Mouse (Mus musculus): Measurements from ENCODE around the gene Zfp61. TPM values are rescaled to one million over a fixed set of nuclear protein-coding genes. Genes with fewer than 3 reads are reported as not detected.

Gene Zfp61
- polyA plus RNA-seq, 1 experiment from 2014 or later: 29.9 TPM

DNA sequence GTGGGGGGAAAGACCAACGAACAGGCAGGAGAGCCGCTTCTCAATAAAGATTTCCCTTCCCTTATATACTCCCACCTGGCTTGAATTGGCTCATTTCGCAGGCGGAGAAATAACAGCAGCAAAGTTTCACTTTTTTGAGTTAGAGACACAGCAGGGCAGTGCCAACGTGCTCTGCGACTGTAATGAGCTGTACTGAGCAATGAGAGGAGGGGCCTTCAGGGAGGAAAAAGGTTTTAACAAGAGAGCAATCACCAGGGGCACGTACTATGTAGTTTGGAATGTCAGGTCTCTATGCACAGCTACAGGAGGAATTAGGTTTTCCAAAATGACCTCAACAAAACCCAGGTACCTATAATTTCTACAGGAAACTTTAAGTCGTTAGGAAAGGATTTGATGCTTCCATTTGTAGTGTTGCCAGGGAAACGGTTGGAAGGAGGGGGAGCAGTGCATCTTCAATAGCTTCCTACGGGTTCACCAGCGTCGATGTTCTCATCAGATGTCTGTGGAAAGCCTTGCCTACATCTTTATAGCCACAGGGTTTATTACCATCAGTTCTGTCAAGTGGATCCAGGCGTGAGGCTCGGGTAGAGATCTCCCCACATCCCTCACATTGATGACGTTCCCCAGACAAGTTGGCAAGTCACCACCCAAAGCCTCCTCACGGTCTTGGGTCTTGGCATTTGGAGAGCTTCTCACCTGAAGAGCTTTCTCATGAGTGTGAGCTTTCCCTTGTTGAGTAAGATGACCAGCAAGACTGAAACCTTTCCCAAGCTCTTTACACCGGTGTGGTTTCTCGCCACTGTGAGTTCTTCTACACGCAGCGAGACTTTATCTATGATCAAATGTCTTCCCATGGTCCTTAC is 25.5 kb upstream of the Zfp61 start:
- peak overlapping the region; percentile 31 for H3K4me3 ChIP-seq (ENCODE audit: low read depth, low read length)

DNA sequence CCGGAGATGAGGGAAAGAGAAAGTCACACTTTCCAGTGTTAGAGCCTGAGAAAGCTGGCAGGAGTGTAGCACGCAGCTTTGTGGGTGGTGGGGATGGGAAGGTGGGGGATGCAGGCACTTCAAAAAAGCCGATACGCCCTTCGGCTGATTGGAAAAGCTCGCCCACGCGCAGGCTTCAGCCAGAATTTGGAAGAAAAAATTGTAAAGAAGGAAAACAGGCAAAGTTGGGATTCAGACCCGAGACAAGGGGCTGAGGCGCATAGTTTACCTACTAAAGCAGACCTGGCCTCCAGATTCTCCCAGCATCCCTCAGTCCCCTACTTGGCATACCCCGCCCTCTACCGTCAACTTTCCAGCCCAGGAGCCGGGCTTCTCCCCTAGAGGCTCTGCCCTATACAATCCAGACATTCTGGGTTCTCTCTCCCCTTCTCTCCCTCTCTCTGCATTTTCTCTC is 24.7 kb upstream of the Zfp61 start:
- H3K4me1 ChIP-seq (ENCODE audit: control insufficient read depth, insufficient read depth, low read length): 0 out of 2 replicates have a peak, but pooled peaks cover 8% of the 10 kb centered on the region
- H3K9ac ChIP-seq (ENCODE audit: low read depth, low read length): peak overlapping the region; percentile 59
- peak overlapping the region; percentile 31 for H3K4me3 ChIP-seq (ENCODE audit: low read depth, low read length)
- 5% methylated on average over 12 of the region's 13 CpGs for WGBS
- peaks cover 12% of the 10 kb centered on the region for H3K9me3 ChIP-seq (ENCODE audit: control insufficient read depth, low read length)
- peak overlapping the region; percentile 55 for H3K27ac ChIP-seq (replicated peaks; ENCODE audit: low read depth, low read length)
- no peaks in the 10 kb centered on the region for H3K36me3 ChIP-seq (ENCODE audit: control insufficient read depth, insufficient read depth, low read length)
- peak; percentile 66 for DNase-seq (ENCODE audit: low spot score)
- ATAC-seq (ENCODE audit: low read depth): peak; percentile 71; the same call in 1 of the 2 replicates
- H3K4me2 ChIP-seq (ENCODE audit: low read depth, low read length): peak overlapping the region; percentile 61
- no peaks in the 10 kb centered on the region for H3K27me3 ChIP-seq (replicated peaks; ENCODE audit: control insufficient read depth, insufficient read depth, low read length)

More for the DNA sequence above, 25.5 kb upstream of the Zfp61 start:
- H3K27ac ChIP-seq (replicated peaks; ENCODE audit: low read depth, low read length): peak overlapping the region; percentile 55; the same call in 1 of the 2 replicates
- H3K9ac ChIP-seq (ENCODE audit: low read depth, low read length): peak overlapping the region; percentile 59
- ATAC-seq (ENCODE audit: low read depth) (no peak), DNase-seq (ENCODE audit: low spot score) (no peak)
- no peaks in the 10 kb centered on the region for H3K27me3 ChIP-seq (replicated peaks; ENCODE audit: control insufficient read depth, insufficient read depth, low read length)
- 45% methylated on average over 20 of the region's 20 CpGs for WGBS
- no peaks in the 10 kb centered on the region for H3K36me3 ChIP-seq (ENCODE audit: control insufficient read depth, insufficient read depth, low read length)
- peak overlapping the region; percentile 61 for H3K4me2 ChIP-seq (ENCODE audit: low read depth, low read length)
- H3K4me1 ChIP-seq (ENCODE audit: control insufficient read depth, insufficient read depth, low read length): 0 out of 2 replicates have a peak, but pooled peaks cover 8% of the 10 kb centered on the region
- peaks cover 12% of the 10 kb centered on the region for H3K9me3 ChIP-seq (ENCODE audit: control insufficient read depth, low read length)

DNA sequence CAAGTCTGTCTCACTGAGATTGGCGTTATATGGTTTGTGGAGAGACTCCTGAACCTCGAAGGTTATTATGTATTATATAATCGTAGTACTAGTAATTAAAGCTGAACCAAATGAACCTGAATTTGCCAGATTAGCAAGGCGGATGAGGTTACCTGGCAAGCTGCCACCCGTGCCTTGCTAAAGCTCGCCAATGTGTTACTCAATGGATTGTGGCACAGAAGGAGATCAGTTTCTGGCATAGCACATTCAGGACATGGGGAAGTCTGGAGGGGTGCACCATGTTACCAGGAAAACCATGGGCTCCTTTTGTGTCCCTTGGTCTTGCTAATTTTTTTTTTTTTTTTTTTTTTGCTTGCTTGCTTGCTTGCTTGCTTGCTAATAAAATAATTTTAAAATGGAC is 24.2 kb upstream of the Zfp61 start:
- no peak overlapping the region for H3K9ac ChIP-seq (ENCODE audit: low read depth, low read length)

DNA sequence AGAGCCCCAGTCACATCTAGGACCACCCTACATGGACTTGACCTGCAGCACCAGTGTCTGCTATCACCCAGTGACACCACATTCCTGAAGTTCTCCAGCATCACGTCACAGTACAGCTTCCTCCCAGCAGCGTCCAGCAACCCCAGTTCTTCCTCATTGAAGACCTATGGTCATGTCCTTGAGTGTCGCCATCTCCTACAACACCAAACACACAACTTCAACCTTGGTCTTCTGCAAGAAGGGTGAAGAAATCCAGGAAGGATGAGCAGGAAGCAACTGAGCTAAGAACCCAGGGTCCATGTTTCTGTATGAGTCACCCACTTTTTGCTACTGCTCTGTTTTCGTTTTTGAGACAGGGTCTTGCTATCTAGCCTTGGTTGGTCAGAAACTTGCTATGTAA is 21.6 kb upstream of the Zfp61 start:
- Histone ChIP-seq H3K4me1 (ENCODE audit: control insufficient read depth, insufficient read depth, low read length) (0 out of 2 replicates have a peak, but pooled peaks cover 8% of the 10 kb centered on the region), H3K4me2 (ENCODE audit: low read depth, low read length) (no peak overlapping the region), H3K27ac (replicated peaks; ENCODE audit: low read depth, low read length) (no peak overlapping the region), H3K27me3 (replicated peaks; ENCODE audit: control insufficient read depth, insufficient read depth, low read length) (no peaks in the 10 kb centered on the region), H3K9ac (ENCODE audit: low read depth, low read length) (no peak overlapping the region), H3K4me3 (ENCODE audit: low read depth, low read length) (no peak overlapping the region), H3K9me3 (ENCODE audit: control insufficient read depth, low read length) (peaks cover 12% of the 10 kb centered on the region), H3K36me3 (ENCODE audit: control insufficient read depth, insufficient read depth, low read length) (no peaks in the 10 kb centered on the region)
- 74% methylated on average over 4 of the region's 4 CpGs for WGBS
- ATAC-seq (ENCODE audit: low read depth) (no peak), DNase-seq (ENCODE audit: low spot score) (no peak)

More for the DNA sequence above, 24.2 kb upstream of the Zfp61 start:
- Histone ChIP-seq H3K9me3 (ENCODE audit: control insufficient read depth, low read length) (peaks cover 12% of the 10 kb centered on the region), H3K4me3 (ENCODE audit: low read depth, low read length) (peak overlapping the region; percentile 31), H3K4me2 (ENCODE audit: low read depth, low read length) (peak overlapping the region; percentile 61), H3K27me3 (replicated peaks; ENCODE audit: control insufficient read depth, insufficient read depth, low read length) (no peaks in the 10 kb centered on the region), H3K4me1 (ENCODE audit: control insufficient read depth, insufficient read depth, low read length) (0 out of 2 replicates have a peak, but pooled peaks cover 8% of the 10 kb centered on the region), H3K27ac (replicated peaks; ENCODE audit: low read depth, low read length) (0 out of 2 replicates have a peak overlapping the region, but pooled peaks have one; percentile 55), H3K36me3 (ENCODE audit: control insufficient read depth, insufficient read depth, low read length) (no peaks in the 10 kb centered on the region)
- ATAC-seq (ENCODE audit: low read depth) (0 out of 2 replicates have a peak, but pooled peaks have one; percentile 62), DNase-seq (ENCODE audit: low spot score) (peak; percentile 36)
- WGBS: 85% methylated on average over 6 of the region's 6 CpGs

DNA sequence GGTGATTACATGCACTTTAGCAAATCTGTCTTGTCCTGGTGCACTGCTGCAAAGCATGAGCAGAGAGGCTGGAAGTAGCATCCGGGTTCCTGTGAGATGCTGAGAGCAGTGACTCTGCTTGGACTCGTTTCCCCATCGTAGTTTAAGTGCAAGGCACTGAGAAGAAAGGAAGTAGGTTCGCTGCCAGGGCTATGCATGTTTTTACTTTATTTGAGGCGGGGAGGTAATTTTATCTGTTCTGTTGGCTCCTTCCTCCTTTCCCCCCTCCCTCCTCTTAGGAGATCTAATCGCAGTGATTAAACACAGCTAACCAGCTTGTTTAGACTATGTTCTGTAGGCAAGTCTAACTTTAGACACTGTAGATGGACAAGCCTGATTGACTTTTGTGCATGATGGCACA is 17.9 kb upstream of the Zfp61 start:
- Histone ChIP-seq H3K4me3 (ENCODE audit: low read depth, low read length) (no peak overlapping the region), H3K27me3 (replicated peaks; ENCODE audit: control insufficient read depth, insufficient read depth, low read length) (no peaks in the 10 kb centered on the region), H3K9me3 (ENCODE audit: control insufficient read depth, low read length) (peaks cover 3% of the 10 kb centered on the region), H3K36me3 (ENCODE audit: control insufficient read depth, insufficient read depth, low read length) (no peaks in the 10 kb centered on the region), H3K4me2 (ENCODE audit: low read depth, low read length) (no peak overlapping the region), H3K9ac (ENCODE audit: low read depth, low read length) (no peak overlapping the region), H3K27ac (replicated peaks; ENCODE audit: low read depth, low read length) (no peak overlapping the region), H3K4me1 (ENCODE audit: control insufficient read depth, insufficient read depth, low read length) (no peaks in the 10 kb centered on the region)
- WGBS: 46% methylated on average over 6 of the region's 6 CpGs
- no peak for ATAC-seq (ENCODE audit: low read depth)
- peak; percentile 30 for DNase-seq (ENCODE audit: low spot score)

DNA sequence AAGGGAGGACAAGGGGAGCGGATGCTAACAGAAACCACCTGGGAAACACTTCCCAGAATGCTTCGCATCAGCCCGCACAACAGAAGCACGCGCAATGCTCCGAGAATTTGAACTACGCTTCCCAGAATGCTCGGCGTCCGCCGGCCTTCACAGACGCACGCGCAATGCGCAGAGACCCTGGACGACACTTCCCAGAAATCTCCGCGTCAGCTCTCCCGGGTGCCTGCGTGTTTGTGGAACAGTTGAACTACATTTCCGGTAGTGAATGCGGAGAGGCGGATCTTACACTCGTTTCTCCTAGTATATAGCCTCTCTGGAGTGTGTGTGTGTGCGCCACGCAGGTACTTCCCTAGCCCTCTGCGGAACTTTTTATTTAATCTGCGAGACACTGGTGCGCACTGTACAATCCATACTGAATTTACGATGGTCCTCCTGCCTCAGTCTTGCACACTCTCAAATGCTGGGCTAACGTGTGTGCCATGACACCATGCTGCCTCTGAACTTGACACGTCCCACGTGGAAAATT is 15.6 kb upstream of the Zfp61 start, which contains the start of gene Zfp94:
Zfp94 (minus strand) TSS at position 100 of the 526 bp plus-strand sequence.
- Histone ChIP-seq H3K27ac (replicated peaks; ENCODE audit: low read depth, low read length) (peak within 1 kb of the TSS; percentile 84), H3K9me3 (ENCODE audit: control insufficient read depth, low read length) (no peaks in the 10 kb centered on the region), H3K27me3 (replicated peaks; ENCODE audit: control insufficient read depth, insufficient read depth, low read length) (no peaks in the 10 kb centered on the region), H3K4me1 (ENCODE audit: control insufficient read depth, insufficient read depth, low read length) (no peaks in the 10 kb centered on the region), H3K4me3 (ENCODE audit: low read depth, low read length) (peak within 1 kb of the TSS; percentile 70), H3K9ac (ENCODE audit: low read depth, low read length) (peak within 1 kb of the TSS; percentile 85), H3K4me2 (ENCODE audit: low read depth, low read length) (peak within 1 kb of the TSS; percentile 61), H3K36me3 (ENCODE audit: control insufficient read depth, insufficient read depth, low read length) (peaks cover 8% of the 10 kb centered on the region)
- peak; percentile 97 for ATAC-seq (ENCODE audit: low read depth)
- peak; percentile 99 for DNase-seq (ENCODE audit: low spot score)
- whole genome bisulfite sequencing: under 1% methylated on average over 33 of the region's 33 CpGs

DNA sequence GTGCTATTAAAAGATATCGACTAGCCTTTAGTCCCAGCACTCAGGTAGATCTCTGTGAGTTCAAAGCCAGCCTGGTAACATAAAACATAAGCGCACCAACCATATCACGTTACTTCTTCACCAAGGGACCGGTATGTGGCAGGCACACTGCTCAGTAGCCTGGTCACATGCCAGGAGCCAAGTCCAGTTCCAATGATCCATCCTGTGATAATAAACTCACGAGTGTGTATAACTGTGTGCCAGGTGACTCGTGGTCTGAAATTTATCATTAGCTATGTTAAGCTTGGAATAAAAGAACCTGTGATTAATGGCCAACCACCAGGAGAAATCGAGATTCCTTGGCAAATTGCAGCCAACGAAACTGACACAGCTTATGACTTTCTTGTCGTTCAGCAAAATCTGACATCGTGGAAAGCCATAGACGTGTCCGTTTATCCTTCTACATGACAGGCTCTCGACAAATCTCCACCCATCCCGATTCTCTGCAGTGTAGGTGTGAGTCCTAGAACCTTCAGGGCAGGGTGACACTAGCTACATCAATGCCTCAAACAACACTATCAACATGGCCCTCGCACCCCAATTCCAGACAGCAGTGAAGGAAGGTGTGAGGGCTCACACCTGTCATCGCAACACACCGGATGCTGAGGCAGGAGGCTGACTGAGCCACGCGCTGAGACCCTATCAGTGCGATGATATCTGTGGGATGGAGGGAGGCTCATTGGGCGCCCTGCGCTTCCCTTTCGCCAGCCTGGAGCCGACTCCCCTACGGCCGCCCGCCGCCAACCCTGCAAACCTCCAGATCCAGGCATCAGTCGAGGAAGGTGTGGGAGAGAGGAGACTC is 14.9 kb upstream of the Zfp61 start:
- peak overlapping the region; percentile 70 for H3K4me3 ChIP-seq (ENCODE audit: low read depth, low read length)
- H3K4me2 ChIP-seq (ENCODE audit: low read depth, low read length): peak overlapping the region; percentile 61
- H3K27me3 ChIP-seq (replicated peaks; ENCODE audit: control insufficient read depth, insufficient read depth, low read length): no peaks in the 10 kb centered on the region
- DNase-seq (ENCODE audit: low spot score) (no peak), ATAC-seq (ENCODE audit: low read depth) (peak; percentile 56; the same call in 1 of the 2 replicates)
- H3K27ac ChIP-seq (replicated peaks; ENCODE audit: low read depth, low read length): peak overlapping the region; percentile 84
- H3K36me3 ChIP-seq (ENCODE audit: control insufficient read depth, insufficient read depth, low read length): peaks cover 14% of the 10 kb centered on the region
- WGBS: 26% methylated on average over 29 of the region's 29 CpGs
- H3K9ac ChIP-seq (ENCODE audit: low read depth, low read length): peak overlapping the region; percentile 85
- no peaks in the 10 kb centered on the region for H3K4me1 ChIP-seq (ENCODE audit: control insufficient read depth, insufficient read depth, low read length)
- H3K9me3 ChIP-seq (ENCODE audit: control insufficient read depth, low read length): no peaks in the 10 kb centered on the region

Measured in embryonic facial prominence, embryonic 14.5 days (tissue).